Mouse (Mus musculus): ENCODE measurements around the gene Wdr26. TPM values are rescaled to one million over a fixed set of nuclear protein-coding genes. Genes with fewer than 3 reads are reported as not detected.

The Wdr26 gene
- polyA plus RNA-seq, 3 experiments from 2014 or later, result 40.5 to 46.9 (median 43.1) TPM

- no peak for ATAC-seq
These were observed 60.3 kb downstream of the Wdr26 start for GRCm38 (mm10) chr1:181151541-181151940.

- ATAC-seq, result peak; percentile 90
These were observed 60.8 kb downstream of the Wdr26 start for GRCm38 (mm10) chr1:181150827-181151534.

- no peak for ATAC-seq
These were observed 61.4 kb downstream of the Wdr26 start for GRCm38 (mm10) chr1:181150431-181150826.

- ATAC-seq, result no peak
These were observed 62.3 kb downstream of the Wdr26 start for GRCm38 (mm10) chr1:181149373-181150017.

GRCm38 (mm10) chr1:181148540-181148939, 63.3 kb downstream of the Wdr26 start:
- no peak for ATAC-seq

- no peak for ATAC-seq
These were observed 65.6 kb downstream of the Wdr26 start for GRCm38 (mm10) chr1:181146187-181146586.

- ATAC-seq, result no peak
These were observed 66.8 kb downstream of the Wdr26 start for GRCm38 (mm10) chr1:181144966-181145365.

- peak; percentile 88 for ATAC-seq
These were observed 67.6 kb downstream of the Wdr26 start, which contains the start of the genes Nvl and Cnih4 for GRCm38 (mm10) chr1:181143950-181144836. TSS of gene Nvl (minus strand) at chr1:181144204. TSS of gene Cnih4 (plus strand) at chr1:181144693.

- ATAC-seq, result peak; percentile 8
These were observed 68.2 kb downstream of the Wdr26 start for GRCm38 (mm10) chr1:181143609-181143949.

GRCm38 (mm10) chr1:181138730-181139129, 73.1 kb downstream of the Wdr26 start:
- peak; percentile 86 for ATAC-seq

GRCm38 (mm10) chr1:181131915-181132314, 79.9 kb downstream of the Wdr26 start:
- no peak for ATAC-seq

- ATAC-seq, result no peak
These were observed 85.0 kb downstream of the Wdr26 start for GRCm38 (mm10) chr1:181126766-181127165.

- ATAC-seq, result no peak
These were observed 85.9 kb downstream of the Wdr26 start for GRCm38 (mm10) chr1:181125916-181126315.

- no peak for ATAC-seq
These were observed 87.7 kb downstream of the Wdr26 start for GRCm38 (mm10) chr1:181124145-181124544.

Other genes with a start within 250 kb of the Wdr26 start
- 100 to 1,000 TPM in 2 of 3 experiments, 10 to 100 TPM in 1; 40.9 to 267 (median 215) TPM for gene Ephx1, start 191.1 kb downstream of the Wdr26 start, polyA plus RNA-seq (2017; shearing (Covaris generic))
- gene 9130409I23Rik, start 160.8 kb downstream of the Wdr26 start, polyA plus RNA-seq (2017; shearing (Covaris generic)), result not detected
- gene Nvl, start 67.8 kb downstream of the Wdr26 start, polyA plus RNA-seq (2017; shearing (Covaris generic)), result 10 to 100 TPM; 30.7 to 48.4 (median 36.3) TPM
- gene Cnih4, start 67.3 kb downstream of the Wdr26 start, polyA plus RNA-seq (2017; shearing (Covaris generic)), result 10 to 100 TPM; 65.6 to 94.3 (median 73.6) TPM
- gene Cnih3, start 140.6 kb upstream of the Wdr26 start, polyA plus RNA-seq (2017; shearing (Covaris generic)), result not detected